Mouse (Mus musculus): ENCODE measurements around the gene Olfr145.

The Olfr145 gene

DNA sequence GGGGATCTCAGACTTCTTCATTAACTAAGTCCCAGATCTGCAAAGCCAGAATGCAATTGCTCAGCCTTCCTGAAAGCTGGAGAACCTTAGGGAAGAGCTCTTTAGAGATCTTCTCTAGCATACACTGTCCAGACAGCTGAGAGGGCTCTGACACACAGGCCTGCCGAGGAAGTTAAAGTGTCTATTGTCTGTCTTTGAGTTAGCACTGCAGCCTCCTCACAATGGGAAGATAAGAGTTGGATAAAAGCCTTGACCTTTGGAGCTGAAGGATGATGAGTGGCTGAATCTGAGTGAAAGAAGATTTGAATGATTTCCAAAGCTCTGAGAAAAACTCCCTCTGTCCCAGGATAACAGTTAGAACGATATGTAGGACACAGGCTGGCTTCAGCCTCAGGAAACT is at the start of gene Olfr145:
Olfr145 (plus strand) TSS at position 64 of the 400 bp plus-strand sequence.
- DNase-seq (ENCODE audit: low spot score in 2 of 2) = no peak

DNA sequence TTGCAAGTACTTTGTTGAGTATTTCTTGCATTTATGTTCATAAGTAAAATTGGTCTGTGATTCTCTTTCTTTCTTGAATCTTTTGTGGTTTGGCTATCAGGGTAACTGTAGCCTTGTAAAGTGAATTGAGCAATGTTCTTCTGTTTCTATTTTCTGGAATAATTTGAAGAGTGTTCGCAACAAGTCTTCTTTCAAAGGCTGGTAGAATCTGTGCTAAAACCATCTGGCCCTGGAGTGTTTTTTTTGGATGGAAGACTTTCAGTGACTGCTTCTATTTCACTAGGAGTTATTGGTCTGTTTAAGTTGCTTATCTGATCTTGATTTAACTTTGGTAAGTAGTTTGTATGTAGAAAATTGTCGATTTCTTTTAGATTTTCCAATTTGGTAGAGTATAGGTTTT is 47.3 kb upstream of the Olfr145 start:
- DNase-seq (ENCODE audit: low spot score in 2 of 2) = no peak

DNA sequence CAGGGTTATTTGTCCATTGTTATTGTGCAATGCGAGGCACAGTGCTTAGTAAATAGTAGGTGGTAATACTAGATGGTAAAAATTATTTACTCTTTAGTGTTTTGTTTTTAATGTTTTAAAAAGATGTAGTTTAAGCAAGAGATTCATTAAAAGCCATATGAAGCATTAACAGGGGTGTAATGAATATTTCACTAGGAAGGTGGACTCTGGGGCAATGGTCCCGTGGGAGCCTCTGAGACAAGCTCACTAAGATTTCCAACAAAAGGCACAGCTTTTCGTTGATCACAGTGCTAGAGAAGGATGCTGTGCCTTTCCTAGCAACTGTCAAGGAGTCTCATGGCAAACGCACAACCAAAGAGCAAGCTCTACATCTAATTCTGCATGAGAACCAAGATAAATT is 42.6 kb upstream of the Olfr145 start, which contains the start of gene Olfr877:
Olfr877 (plus strand) TSS at position 301 of the 400 bp plus-strand sequence.
- DNase-seq (ENCODE audit: low spot score in 2 of 2) = no peak

DNA sequence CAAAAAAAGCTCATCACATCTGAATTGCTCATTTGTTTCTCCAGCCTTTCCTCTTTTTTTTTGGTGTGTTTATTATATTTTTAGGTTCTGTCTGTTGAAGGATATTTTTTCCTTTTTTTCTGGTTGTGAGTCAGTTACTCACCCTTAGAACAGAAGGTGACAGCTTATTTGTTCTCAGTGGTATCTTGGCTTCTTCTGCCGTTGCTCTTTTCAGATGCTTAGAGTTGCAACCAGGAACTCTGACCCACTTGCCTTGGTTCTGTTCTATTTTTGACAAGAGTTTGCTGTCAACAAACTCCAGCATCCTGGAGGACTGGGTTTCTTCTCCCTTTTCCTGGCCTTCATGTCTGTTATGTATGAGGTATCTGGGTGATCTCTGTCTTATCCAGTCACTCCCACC is 33.2 kb upstream of the Olfr145 start:
- DNase-seq (ENCODE audit: low spot score in 2 of 2) = peak; percentile 20 to 26

DNA sequence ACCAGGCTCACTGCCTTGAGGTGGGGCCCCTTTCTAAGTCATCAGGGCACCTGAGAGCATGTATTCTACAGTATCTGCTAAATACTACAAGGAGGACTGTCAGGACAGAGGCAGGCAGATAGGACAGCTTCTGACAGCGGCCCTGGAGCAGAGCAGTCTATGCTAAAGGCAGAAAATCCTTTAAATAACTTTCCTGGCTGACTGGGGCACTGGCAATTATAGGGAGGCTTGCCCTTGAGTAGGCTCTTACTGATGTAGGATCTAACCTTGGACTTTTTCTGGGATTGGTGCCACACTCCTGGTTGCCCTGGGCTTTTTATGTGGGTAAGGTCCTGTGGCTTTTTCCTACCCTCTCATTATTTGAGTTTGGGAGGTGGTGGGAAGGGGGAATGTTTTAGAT is 26.3 kb upstream of the Olfr145 start:
- no peak for DNase-seq (ENCODE audit: low spot score in 2 of 2)

DNA sequence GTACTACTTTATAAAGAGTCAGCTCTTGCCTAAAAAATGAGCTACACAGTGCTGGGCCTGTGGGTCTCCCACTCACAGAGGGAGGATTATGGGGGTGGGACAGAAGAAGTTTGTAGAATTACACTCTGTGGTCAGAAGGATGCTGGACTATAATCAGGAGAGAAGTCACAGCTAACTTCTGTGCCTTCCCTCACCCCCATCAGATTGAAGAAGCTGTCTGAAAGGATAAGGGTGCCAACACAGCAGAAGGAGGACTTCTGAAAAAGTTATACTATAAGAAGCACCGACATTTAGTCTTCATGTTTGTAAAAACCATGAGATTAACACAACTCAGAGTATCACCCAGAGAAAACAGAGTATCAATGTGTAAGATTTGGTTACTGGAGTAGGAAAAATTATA is 25.4 kb upstream of the Olfr145 start:
- peak in 1 of 2 experiments; percentile 26 for DNase-seq (ENCODE audit: low spot score in 2 of 2)

DNA sequence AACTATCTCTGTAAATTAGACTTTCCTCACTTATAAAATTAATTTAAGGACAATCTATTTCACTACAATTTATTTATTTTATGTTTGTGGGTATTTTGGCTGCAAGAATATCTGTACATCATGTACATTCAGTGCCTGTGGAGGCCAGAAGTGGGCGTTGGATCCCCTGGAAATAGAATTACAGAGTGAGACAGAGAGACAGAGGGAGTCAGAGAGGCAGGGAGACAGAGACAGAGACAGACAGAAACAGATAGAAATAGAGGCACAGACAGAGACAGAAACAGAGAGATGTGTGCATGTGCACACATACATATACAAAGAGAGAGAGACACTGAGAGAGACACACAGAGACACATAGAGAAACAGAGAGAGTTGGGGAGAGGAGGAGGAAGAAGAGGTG is 25.0 kb upstream of the Olfr145 start:
- no peak for DNase-seq (ENCODE audit: low spot score in 2 of 2)

DNA sequence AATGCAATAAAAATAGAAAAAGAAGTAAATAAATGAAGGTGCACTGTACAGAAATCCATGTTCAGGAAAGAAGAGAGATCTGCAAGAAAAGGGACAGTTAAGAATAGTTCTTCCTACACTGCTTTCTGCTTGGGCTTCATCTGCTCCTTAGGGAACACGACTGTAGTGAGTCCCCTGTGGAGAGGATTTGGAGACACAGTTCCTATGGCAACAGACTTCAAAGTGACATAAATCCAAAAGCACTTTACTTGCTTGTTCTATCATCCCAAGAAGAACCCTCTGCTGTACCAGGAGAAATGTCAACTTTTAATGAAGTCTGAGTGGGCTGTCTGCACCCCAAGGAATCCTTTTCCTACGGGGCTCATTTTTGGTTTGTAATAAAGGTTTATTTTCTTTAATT is 5.6 kb upstream of the Olfr145 start:
- DNase-seq (ENCODE audit: low spot score in 2 of 2) = peak in 1 of 2 experiments; percentile 46

DNA sequence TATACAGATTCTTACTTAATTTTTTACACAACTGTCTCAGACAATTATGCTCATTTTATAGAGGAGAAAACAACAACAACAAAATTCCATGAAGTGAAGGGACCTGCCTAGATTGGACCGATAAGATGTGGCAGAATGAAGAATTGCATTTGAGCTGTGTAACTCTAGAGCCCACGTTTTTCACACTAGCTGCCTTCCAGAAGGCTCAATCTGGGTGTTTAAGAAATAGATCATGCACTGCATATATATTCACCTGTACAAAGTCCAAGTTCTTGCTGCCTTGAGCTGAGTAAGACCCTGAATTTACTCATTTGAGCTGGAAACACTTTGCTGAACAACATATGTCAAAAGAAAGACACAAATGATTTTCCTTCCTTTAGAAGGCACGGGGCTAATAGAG is 9.0 kb downstream of the Olfr145 start:
- peak in 1 of 2 experiments; percentile 59 for DNase-seq (ENCODE audit: low spot score in 2 of 2)

DNA sequence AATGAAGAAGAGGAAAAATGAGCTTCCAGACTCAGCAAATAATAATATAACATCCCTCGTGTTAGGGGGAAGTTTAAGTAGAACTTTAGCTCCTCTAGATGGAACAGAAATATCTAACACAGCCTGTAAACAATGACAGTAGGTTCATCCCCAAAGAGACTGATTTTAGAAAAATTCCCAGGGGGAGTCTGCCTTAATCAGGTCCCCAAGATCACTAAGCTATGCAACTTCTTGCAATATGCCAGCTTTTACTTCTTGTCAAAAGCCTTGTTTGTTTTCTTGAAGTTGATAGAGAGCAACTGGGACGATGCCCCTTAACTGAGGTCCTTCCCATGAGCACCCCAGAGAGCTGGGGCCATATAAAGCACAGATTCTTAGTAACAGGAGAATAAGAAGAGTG is 21.0 kb downstream of the Olfr145 start, which contains the start of gene Olfr878:
Olfr878 (plus strand) TSS at position 301 of the 400 bp plus-strand sequence.
- no peak for DNase-seq (ENCODE audit: low spot score in 2 of 2)

DNA sequence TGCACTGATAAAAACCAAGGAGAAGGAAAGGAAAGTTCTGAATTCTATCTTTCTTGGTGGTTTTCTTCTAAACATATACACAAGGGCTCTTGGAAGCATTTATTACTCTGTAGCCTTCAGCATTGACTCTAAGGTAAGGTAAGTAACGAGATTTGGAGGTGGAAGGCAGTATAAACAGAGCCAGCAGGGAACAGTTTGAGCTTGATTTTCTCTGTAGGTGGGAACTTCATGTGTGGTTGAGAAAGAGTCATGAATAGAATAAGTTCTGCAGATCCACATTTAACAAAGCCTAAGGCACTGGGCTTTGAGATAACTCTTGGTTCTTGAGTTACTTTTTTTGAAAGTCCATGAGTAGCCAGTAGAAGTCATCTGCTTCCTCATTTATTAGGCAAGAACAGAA is 21.5 kb downstream of the Olfr145 start:
- no peak for DNase-seq (ENCODE audit: low spot score in 2 of 2)

DNA sequence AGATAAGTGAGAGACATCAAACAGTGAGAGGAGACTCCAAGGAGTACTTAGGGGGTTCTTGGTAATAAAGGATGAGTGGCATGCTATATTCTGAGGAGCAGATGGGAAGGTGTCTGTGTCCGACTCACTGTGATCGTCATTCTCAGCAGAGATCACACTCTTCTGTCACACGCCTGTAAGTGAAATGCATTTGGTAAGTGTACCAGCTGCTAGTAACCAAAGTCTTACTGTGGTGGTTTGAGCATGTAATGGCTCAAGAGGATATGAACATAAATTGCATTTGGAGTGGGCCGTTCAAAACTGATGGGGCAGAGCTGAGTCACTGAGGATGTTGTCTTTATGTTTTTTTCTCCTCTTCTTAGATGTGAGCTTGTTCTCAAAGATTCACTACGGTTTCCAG is 27.7 kb downstream of the Olfr145 start:
- DNase-seq (ENCODE audit: low spot score in 2 of 2) = peak in 1 of 2 experiments; percentile 16

DNA sequence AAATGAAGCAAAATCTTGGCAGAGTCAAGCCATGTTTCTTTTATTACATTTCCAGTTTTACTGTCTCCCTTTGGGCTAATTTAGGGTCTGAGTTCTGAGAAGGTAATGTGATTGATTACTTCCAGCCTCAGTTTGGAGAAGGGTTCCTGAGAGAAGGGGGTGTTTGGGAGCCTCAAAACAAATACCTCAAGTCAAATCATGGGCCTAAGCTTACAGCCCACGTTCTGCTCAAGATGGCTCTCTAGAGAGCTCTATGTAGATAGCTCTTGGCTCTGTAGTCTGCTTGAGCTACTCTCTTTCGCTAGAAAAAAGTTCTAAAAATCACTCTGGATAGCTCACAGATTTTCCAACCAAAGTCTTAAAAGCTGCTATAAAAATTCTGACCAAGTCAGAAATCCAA is 28.9 kb downstream of the Olfr145 start:
- no peak for DNase-seq (ENCODE audit: low spot score in 2 of 2)

DNA sequence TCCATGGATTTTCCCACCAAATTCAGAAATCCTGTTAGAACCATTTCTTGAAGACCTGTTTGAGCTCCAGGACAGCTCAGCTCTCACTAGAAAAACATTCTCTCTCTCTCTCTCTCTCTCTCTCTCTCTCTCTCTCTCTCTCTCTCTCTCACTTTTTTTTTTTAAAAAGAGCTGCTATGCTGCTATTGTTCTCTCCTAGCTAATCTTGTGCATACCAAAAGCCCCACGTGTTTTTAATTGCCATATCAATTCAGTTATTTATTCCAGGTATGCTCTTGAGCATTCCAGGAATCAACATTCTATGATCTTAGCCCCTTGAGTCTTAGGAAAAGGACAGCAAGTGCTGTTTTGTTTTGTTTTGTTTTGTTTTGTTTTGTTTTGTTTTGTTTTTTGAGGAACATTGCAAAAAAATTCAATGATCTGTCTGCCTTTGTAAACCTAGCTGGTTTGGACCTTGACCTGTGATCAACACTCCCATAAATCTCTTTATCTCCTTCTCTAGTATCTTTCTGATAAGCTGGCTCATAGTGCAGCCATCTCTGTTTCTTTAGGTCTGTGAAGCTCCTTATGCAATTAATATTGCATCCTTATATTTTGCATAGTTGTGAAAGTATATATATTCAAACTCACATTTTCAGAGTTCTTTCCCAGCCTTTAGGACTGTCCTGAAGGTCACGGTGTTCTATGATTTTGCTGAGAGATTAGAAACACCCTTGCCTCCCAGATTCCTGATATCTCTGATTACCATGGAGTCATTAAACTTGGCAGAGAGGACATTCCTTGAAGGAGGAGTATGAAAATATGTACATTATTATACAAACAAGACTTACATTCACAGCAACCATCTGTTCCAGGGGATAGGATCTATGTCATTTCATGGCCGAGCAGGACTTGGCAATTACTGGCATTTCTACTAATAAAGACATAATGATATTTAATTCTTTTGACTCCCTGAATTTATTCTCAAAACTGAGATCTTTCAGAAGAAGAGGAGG is 29.8 kb downstream of the Olfr145 start:
- DNase-seq (ENCODE audit: low spot score in 2 of 2) = no peak

DNA sequence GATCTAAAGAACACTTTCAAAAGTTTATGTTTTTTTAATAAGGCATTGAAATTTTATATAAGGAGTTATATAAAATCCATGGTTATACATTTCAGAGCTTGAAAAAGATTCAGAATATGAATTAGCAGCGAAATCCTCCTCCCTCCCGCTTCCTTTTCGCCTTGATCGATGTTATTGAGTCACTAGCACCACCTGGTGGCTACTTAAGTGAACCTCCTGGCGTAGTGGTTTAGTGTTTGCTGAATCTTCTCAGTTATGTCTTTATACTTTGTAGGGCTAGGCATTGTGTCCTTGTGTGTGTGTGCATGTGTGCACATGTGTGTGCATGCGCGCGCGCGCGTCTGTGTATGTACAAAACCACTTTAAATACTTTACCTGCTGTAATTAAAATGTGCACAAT is 36.0 kb downstream of the Olfr145 start:
- peak; percentile 61 to 88 for DNase-seq (ENCODE audit: low spot score in 2 of 2)

DNA sequence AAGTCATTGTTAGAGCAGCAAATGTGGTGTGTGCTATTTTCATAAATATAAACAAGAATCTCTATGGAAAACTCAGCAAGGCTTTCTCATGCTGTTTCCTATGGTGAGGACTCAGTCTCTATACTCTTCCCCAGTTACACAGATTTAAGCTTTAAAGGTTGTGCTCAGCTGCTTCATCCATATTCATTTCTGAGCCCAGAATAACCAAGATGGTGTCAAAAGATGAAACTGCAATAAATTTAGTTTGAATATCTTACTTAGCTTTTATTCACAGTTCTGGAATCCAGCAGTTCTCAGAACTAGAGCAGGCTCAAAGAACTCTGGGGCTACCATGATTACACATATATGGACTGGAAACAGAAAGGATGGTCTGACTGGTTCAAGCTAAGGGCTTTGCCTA is 37.6 kb downstream of the Olfr145 start:
- DNase-seq (ENCODE audit: low spot score in 2 of 2) = no peak

DNA sequence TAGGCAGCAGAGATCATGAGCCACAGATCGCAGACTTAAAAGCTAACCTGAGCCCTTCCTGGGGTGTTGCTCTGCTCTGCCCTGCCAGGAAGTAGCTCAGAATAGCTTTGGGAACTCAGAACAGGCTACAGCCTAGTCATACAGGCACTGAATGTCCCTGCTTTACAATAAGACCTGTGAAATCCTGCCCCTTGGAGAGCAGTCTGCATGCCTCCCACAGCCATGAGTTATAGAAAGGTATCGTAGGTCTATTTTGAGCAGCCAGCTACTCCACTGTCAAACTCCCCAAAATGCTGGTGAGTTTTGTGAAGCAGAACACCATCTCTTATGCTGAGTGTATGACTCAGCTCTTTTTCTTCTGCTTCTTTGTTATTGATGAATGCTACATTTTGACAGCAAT is 44.6 kb downstream of the Olfr145 start:
- DNase-seq (ENCODE audit: low spot score in 2 of 2) = peak in 1 of 2 experiments; percentile 29
